Mouse (Mus musculus) bone marrow, adult 2 months (tissue): ENCODE results near the gene Tac4.

Source experiments
- CTCF ChIP-seq: fragments of 200-500 bp; IDR thresholded peaks from 2 replicates; pipeline ENCODE4 v1.5.1; 2011; ENCODE audit warnings: low read length, control low read depth; ENCODE audit not compliant: control insufficient read depth, insufficient read depth
- POLR2A ChIP-seq: fragments of 200-500 bp; IDR thresholded peaks from 2 replicates; pipeline ENCODE4 v1.6.1; 2011; ENCODE audit warnings: low read depth, mild to moderate bottlenecking, control low read depth, low read length, borderline replicate concordance; ENCODE audit not compliant: control insufficient read depth

DNA sequence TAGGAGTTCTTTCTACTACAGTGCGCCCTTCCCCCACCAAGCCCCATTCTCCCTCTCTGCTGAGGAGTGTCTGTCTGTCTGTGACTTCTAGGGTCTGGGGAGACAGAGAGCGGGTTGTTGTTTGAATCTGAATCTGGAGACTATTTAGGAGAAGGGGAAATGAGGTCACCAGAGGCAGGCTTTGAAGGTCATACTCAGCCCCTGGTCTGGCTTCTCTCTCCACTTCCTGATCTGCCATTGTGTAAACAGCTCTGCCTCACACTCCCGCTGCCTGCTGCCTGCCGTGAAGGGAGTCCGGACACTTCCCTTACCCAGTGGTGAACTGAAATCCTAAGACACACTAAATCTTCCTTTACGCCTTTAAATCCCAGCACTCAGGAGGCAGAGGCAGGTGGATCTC, 22.9 kb upstream of the Tac4 start:
- no peak for TF ChIP-seq CTCF
- TF ChIP-seq POLR2A: no peak
